Mouse (Mus musculus): Measurements from ENCODE around the gene Isoc2a.
"Not testable (repeated sequence)": the region's sequence is repeated elsewhere in the genome, so short reads cannot be mapped to it uniquely, and the experiment has no call there.

Isoc2a gene

GRCm38 (mm10) chr7:4865090-4865489 is 11.9 kb upstream of the Isoc2a start:
- DNase-seq (ENCODE audit: low spot score in 2 of 2), result peak in 1 of 2 experiments; percentile 39

GRCm38 (mm10) chr7:4865579-4866493 is 11.1 kb upstream of the Isoc2a start:
- peak; percentile 95 for DNase-seq (ENCODE audit: low spot score in 2 of 2)

GRCm38 (mm10) chr7:4866631-4867180 is 10.2 kb upstream of the Isoc2a start:
- DNase-seq (ENCODE audit: low spot score in 2 of 2), result no peak

GRCm38 (mm10) chr7:4870133-4870532 is 6.8 kb upstream of the Isoc2a start, which contains the start of gene Isoc2b:
TSS of gene Isoc2b (minus strand) at chr7:4870258.
- DNase-seq (ENCODE audit: low spot score in 2 of 2), result no peak

- DNase-seq (ENCODE audit: low spot score in 2 of 2), result no peak
Observed at GRCm38 (mm10) chr7:4877226-4877625, 273 bp downstream of the Isoc2a start.

GRCm38 (mm10) chr7:4878186-4878585 is 1.2 kb downstream of the Isoc2a start:
- peak in 1 of 2 experiments; percentile 49 for DNase-seq (ENCODE audit: low spot score in 2 of 2)

- not testable (repeated sequence) for DNase-seq (ENCODE audit: low spot score in 2 of 2)
Observed at GRCm38 (mm10) chr7:4879036-4879435, 2.1 kb downstream of the Isoc2a start.

- no peak for DNase-seq (ENCODE audit: low spot score in 2 of 2)
Observed at GRCm38 (mm10) chr7:4886680-4887079, 9.7 kb downstream of the Isoc2a start.

- no peak for DNase-seq (ENCODE audit: low spot score in 2 of 2)
Observed at GRCm38 (mm10) chr7:4895186-4895585, 18.2 kb downstream of the Isoc2a start.

GRCm38 (mm10) chr7:4898851-4899648 is 22.1 kb downstream of the Isoc2a start:
- DNase-seq (ENCODE audit: low spot score in 2 of 2), result no peak

- DNase-seq (ENCODE audit: low spot score in 2 of 2), result no peak
Observed at GRCm38 (mm10) chr7:4899649-4900522, 22.9 kb downstream of the Isoc2a start.

GRCm38 (mm10) chr7:4900523-4900851 is 23.5 kb downstream of the Isoc2a start:
- no peak for DNase-seq (ENCODE audit: low spot score in 2 of 2)

- DNase-seq (ENCODE audit: low spot score in 2 of 2), result peak in 1 of 2 experiments; percentile 53
Observed at GRCm38 (mm10) chr7:4901171-4901570, 24.2 kb downstream of the Isoc2a start.

GRCm38 (mm10) chr7:4902404-4902803 is 25.5 kb downstream of the Isoc2a start:
- no peak for DNase-seq (ENCODE audit: low spot score in 2 of 2)

- no peak for DNase-seq (ENCODE audit: low spot score in 2 of 2)
Observed at GRCm38 (mm10) chr7:4906466-4906950, 29.6 kb downstream of the Isoc2a start, which contains the start of gene Gm36210. TSS of gene Gm36210 (minus strand) at chr7:4906516.

- DNase-seq (ENCODE audit: low spot score in 2 of 2), result peak in 1 of 2 experiments; percentile 61
Observed at GRCm38 (mm10) chr7:4911561-4911960, 34.6 kb downstream of the Isoc2a start.

- DNase-seq (ENCODE audit: low spot score in 2 of 2), result no peak
Observed at GRCm38 (mm10) chr7:4912248-4912647, 35.3 kb downstream of the Isoc2a start.

- peak; percentile 92 to 98 for DNase-seq (ENCODE audit: low spot score in 2 of 2)
Observed at GRCm38 (mm10) chr7:4915007-4915665, 38.2 kb downstream of the Isoc2a start, which contains the start of gene Zfp628. TSS of gene Zfp628 (plus strand) at chr7:4915217.

- peak in 1 of 2 experiments; percentile 44 for DNase-seq (ENCODE audit: low spot score in 2 of 2)
Observed at GRCm38 (mm10) chr7:4915669-4916416, 38.9 kb downstream of the Isoc2a start.

GRCm38 (mm10) chr7:4917494-4917893 is 40.5 kb downstream of the Isoc2a start:
- DNase-seq (ENCODE audit: low spot score in 2 of 2), result no peak
